Mouse (Mus musculus): ENCODE data around the gene Camsap2.

The Camsap2 gene

DNA sequence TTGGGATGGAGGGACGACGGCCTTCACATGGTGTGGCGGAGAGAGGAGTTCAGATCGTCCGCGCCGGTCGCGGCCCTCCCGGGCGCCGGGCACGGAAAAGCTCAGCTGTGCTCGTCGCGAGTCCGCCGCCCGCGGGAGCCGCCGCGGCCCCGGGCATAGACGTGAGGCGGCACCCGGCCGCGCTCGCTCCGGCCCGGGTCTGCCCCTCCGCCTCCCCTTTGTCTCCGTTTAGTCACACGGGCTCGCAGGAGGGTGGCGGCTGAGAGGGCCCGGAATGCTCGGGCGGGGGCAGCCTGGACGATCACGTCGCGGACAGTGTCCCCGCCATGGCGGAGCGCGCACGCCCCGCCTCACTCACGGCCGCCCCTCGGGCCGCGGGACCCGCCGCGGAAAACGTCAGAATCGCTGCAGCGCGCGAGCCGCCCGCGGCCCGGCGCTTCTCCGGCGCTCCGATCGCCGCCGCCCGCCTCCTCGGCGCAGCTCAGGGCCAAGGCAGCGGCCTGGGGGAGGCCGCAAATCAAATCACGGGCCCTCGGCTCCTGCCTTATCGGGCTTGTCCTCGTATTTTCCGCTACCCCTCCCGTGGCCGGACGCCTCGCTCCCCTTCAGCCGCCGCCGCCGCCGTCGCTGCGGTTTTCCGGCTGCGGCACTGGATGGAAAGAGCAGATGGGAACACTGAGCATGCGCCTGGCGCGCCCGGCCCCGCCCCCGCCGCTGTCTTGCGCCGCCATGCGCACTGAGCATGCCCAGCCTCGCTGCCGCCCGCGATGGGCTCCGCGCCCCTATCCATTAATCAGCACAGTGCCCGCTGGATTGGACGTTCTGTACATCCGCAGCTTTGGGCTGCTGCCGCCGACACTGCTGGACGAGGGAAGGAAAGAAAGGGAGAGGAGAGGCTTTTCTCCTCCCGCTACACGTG lies at the start of gene Camsap2:
TSS of gene Camsap2 (minus strand) at position 651 of the 919 bp plus-strand sequence.
- DNase-seq (ENCODE audit: low read depth, low spot score) = peak; percentile 87

- DNase-seq (ENCODE audit: low read depth, low spot score) = no peak
These were observed 49.2 kb upstream of the Camsap2 start for GRCm38 (mm10) chr1:136395073-136395472.

DNA sequence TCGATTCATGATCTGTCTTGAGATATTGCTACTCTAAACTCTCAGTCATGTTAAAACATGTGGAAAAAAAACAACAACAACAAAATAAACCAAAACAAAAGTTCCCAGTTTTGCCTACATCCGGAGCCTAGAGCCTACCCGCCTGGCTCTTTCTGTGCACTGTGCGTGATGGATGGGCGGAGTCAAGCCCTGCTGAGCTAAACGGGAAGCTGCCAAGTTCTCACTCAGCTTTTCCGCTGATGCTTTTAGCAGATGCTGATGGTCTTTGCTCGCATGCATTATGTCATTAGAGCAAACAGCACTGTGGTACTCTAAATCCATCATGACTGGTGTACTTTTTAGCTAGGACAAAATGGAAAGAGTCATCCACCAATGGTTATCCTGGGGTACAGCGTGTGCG lies 48.6 kb upstream of the Camsap2 start:
- DNase-seq (ENCODE audit: low read depth, low spot score) = peak; percentile 27

DNA sequence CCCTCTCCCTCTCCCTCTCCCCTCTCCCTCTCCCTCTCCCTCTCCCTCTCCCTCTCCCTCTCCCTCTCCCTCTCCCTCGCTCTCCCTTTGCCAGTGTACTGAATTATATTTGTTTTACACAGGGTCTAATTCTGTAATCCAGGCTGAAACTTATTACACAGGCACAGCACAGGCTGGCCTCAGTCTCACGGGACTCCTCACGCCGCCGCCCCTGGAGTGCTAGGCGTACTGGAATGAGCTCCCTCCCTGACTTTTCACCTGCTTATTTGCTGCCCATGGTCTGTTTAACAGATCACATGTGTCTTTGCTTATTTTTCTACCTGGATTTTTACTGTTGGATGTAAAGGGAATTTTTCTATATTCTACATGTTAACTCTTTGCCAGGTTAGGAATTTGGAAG lies 41.0 kb upstream of the Camsap2 start:
- DNase-seq (ENCODE audit: low read depth, low spot score) = no peak

- DNase-seq (ENCODE audit: low read depth, low spot score) = no peak
These were observed 35.7 kb upstream of the Camsap2 start for GRCm38 (mm10) chr1:136381583-136381982.

- DNase-seq (ENCODE audit: low read depth, low spot score) = no peak
These were observed 35.3 kb upstream of the Camsap2 start for GRCm38 (mm10) chr1:136381169-136381568.

- no peak for DNase-seq (ENCODE audit: low read depth, low spot score)
These were observed 34.7 kb upstream of the Camsap2 start for GRCm38 (mm10) chr1:136380606-136381005.

DNA sequence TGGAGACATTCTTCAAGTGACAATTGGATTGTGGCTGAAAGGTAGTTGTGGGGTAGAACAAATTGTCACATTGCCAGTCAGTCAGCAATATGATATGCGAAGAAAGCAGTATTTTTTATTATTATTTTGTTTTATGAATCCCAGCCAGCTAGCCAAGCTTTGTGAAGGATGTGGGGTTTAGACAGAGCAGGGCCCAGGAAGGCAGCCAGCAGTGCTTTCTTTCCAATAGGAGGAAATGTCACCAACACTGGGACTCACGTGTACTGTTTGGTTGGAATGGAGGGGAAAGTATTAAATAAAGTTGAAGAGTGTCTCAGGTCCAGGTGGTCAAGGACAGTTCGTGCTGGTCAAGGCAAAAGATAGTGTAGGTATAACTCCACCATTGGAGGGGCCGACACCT lies 34.3 kb upstream of the Camsap2 start:
- DNase-seq (ENCODE audit: low read depth, low spot score) = no peak

GRCm38 (mm10) chr1:136379261-136379660 lies 33.4 kb upstream of the Camsap2 start:
- no peak for DNase-seq (ENCODE audit: low read depth, low spot score)

DNA sequence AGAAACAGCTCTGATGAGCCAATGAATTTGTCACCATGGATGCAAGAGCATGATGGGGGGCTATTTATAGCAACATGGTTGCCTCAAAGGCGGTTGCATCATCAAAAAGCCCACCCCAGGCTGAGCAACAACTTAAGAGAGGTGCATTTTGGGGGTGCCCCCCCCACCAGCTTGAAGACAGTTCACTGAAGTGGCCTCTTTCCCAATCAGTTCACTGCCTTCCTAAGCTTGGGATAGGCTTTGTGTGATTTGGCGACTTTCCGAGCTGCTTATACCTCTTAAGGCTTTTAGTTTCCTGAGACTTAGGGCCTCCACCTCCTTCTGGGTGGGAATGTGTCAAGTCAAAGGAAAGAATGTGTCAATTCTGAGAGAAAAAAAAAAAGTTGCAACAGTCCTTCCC lies 20.1 kb upstream of the Camsap2 start:
- no peak for DNase-seq (ENCODE audit: low read depth, low spot score)

DNA sequence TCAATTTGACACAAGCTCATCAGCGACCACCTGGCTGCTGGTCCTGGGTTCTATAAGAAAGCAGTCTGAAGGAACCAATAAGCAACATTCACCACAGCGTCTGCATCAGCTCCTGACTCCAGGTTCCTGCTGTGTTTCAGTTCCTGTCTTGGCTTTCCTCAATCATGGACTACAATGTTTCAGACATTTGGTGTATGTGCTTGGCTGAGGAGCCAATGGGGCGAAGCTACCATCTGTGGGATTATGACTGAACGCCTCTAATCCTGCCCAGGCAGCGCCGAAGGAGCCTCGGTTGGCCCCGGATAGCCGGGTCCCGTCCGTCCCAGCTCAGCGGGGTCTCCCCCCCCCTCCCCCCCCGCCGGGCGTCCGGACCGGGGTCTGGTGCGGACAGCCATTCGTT lies 18.8 kb upstream of the Camsap2 start:
- DNase-seq (ENCODE audit: low read depth, low spot score) = no peak

GRCm38 (mm10) chr1:136363035-136363434 lies 17.1 kb upstream of the Camsap2 start:
- DNase-seq (ENCODE audit: low read depth, low spot score) = no peak

- no peak for DNase-seq (ENCODE audit: low read depth, low spot score)
These were observed 16.7 kb upstream of the Camsap2 start for GRCm38 (mm10) chr1:136362567-136362966.

DNA sequence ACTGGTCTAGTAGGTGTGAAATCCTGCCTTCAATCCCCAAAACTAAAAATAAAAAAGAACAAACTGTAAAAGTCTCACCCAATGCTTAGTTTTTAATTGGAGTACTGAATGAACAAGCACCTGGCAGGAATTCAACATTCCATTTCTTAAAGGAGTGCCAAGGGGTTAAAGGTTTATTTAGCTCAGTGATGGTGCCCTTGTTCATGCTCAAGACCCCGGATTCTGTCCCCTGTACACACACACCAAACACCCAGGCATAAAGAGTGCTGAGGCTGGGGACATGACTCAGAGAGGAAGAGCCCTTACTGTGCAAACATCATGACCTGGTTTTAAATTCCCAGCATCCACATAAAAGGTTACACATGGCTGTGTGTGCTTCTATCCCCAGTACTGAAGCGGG lies 15.5 kb upstream of the Camsap2 start:
- no peak for DNase-seq (ENCODE audit: low read depth, low spot score)

DNA sequence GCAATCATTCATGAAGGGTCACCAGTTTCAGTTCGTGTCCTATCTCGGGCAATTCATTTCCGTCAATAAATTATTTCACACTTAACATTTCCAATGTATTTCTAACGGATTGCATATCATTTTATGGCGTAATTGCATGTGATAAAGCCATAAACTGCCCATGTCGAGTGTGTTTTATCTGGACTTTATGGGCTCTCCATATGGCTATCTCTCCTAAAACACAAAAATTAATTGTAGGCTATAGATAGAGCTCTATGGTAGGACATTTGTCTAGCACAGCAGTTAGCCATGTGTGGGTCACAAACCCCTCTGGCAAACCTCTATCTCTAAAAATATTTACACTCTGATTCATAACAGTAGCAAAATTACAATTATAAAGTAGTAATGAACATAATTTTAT lies 15.0 kb upstream of the Camsap2 start:
- no peak for DNase-seq (ENCODE audit: low read depth, low spot score)

GRCm38 (mm10) chr1:136358841-136359360 lies 13.0 kb upstream of the Camsap2 start:
- no peak for DNase-seq (ENCODE audit: low read depth, low spot score)

DNA sequence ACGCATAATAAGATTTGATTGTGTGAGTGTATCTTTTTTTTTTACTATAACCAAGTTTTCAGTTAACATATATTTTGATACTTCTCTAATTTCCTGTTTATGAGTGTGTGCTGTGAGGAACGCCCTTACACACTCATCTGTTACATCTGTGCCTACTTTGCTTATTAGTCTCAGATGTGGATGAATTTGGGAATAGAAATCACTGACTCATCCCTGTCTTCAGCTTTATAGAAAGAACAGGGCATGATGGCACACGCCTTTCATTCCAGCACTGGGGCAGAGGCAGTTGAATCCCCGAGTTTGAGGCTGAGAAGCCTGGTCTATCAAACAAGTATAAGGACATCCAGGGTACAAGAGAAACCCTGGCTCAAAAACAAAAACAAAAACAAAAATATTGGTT lies 9.7 kb upstream of the Camsap2 start:
- DNase-seq (ENCODE audit: low read depth, low spot score) = no peak

DNA sequence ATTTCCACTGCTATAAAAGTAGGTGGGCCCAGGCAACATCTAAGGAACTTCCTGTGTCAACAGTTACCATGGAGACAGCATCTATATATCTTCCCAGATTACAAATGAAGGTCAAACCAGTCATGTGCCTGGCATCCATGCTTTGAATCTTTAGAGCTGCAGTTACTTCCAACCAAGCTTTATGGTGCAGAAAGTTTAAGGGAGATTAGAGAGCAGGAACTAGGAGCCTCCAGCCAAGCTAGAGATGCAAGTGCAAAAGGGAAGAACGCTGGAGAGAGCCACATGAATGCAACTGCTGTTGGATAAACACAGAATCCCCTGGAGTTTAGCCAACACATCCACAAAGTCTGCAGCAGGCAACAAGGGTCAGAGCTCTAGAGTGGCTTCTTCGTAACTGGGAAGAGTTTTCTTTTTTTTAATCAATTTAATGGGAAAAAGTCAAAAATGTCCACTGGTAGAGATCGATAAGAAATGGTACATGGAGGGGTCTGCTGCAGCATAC lies 4.8 kb upstream of the Camsap2 start:
- no peak for DNase-seq (ENCODE audit: low read depth, low spot score)

- no peak for DNase-seq (ENCODE audit: low read depth, low spot score)
These were observed 2.2 kb upstream of the Camsap2 start for GRCm38 (mm10) chr1:136348137-136348536.

GRCm38 (mm10) chr1:136347140-136347539 lies 1.2 kb upstream of the Camsap2 start:
- no peak for DNase-seq (ENCODE audit: low read depth, low spot score)

DNA sequence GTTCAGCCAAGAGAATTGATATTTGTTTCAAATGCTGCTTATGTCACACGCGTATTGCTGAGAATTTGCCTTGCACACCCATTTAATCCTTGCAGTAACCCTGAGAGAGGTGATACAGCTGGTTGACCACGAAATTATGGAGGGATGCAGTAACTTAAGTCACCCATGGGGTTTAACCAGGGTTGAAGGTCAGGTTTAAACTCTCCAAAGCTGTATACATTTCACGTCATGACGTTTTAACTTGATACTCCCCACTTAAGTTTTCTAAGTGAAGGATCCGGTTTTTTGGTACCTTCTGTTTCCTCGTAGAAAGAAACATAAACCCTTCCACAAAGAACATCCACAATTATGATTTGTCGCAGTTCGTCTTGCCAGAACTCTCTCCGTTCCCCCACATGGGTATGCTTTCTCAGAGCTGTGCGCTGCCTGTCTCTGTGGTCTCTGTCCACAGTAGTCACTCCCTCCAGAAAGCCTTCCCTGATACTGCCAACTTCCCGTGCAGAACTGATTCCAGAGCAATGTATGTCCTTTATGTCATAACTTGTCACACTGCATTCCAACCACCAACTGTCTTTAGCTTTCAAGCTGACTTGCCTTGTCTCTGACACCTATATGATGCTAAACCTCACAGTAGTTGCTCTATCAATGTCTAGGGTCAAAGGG lies 600 bp upstream of the Camsap2 start:
- DNase-seq (ENCODE audit: low read depth, low spot score) = no peak

GRCm38 (mm10) chr1:136344768-136345453 lies 993 bp downstream of the Camsap2 start:
- no peak for DNase-seq (ENCODE audit: low read depth, low spot score)

Data from embryo, embryonic 11.5 days (tissue).